ENCODE assay signal across 19 mouse cellular contexts in genomic region chr6:37621364-37622029, GRCm38 (mm10).
DNase-seq lines count a peak whose midpoint lies in the region; ATAC-seq and TF ChIP-seq lines count a peak whose summit lies in the region.
"Had no signal": no experiment of that assay in that cellular context is flagged by ENCODE, and none has a peak within 500 bp of the region (broad histone marks: within the 10 kb centered on the region; RNA-seq: fewer than 3 reads in every experiment).

No protein-coding gene starts in this region.

- in situ Hi-C loops in ES-E14 (cut with MboI; ENCODE audit: low sequenced_read_pairs in 2 of 2, unreplicated experiment in 2 of 2): no loop called here

- H3K4me1 ChIP-seq in intestine, embryonic 14.5 days (replicated peaks; ENCODE audit: control insufficient read depth, insufficient read depth, low read length): peaks cover 6% of the 10 kb centered on the region; the same call in 1 of the 2 replicates
- H3K4me1 ChIP-seq in intestine, postnatal 0 days (replicated peaks; ENCODE audit: control insufficient read depth, insufficient read depth, low read length): no peaks in the 10 kb centered on the region
- peaks cover 4 to 6% of the 10 kb centered on the region in 2 experiments; a peak in 3 of 4 replicates for H3K4me1 ChIP-seq in ES-E14 (ENCODE audit: control insufficient read depth in 2 of 2, insufficient read depth in 2 of 2, low read length in 2 of 2, poor library complexity in 1 of 2)
- peaks cover 19% of the 10 kb centered on the region for H3K4me1 ChIP-seq in limb, embryonic 10.5 days

- H3K27me3 ChIP-seq in intestine, embryonic 14.5 days (replicated peaks; ENCODE audit: control insufficient read depth, insufficient read depth, low read length): no peaks in the 10 kb centered on the region
- H3K27me3 ChIP-seq in intestine, postnatal 0 days (replicated peaks; ENCODE audit: control insufficient read depth, insufficient read depth, low read length): no peaks in the 10 kb centered on the region
- no peaks in the 10 kb centered on the region for H3K27me3 ChIP-seq in limb, embryonic 10.5 days (ENCODE audit: low read depth, poor library complexity, severe bottlenecking)
- H3K27me3 ChIP-seq: forebrain, embryonic 12.5 days; liver, embryonic 12.5 days had no signal

- TF ChIP-seq CTCF in intestine, postnatal 0 days (IDR thresholded peaks at IDR 0.05; ENCODE audit: low read depth): no peak
- TF ChIP-seq CTCF in layer of hippocampus, adult 2 months (conservative IDR thresholded peaks at IDR 0.05): no peak

- no peak overlapping the region for H3K27ac ChIP-seq in intestine, embryonic 14.5 days (ENCODE audit: low read depth)
- H3K27ac ChIP-seq in intestine, postnatal 0 days (ENCODE audit: low read depth, low read length): no peak overlapping the region
- peak overlapping the region; percentile 56; the same call in 1 of the 2 replicates for H3K27ac ChIP-seq in ES-E14 (ENCODE audit: insufficient read depth, low read depth, low read length, poor library complexity, severe bottlenecking)
- H3K27ac ChIP-seq in limb, embryonic 10.5 days: peak overlapping the region; percentile 25; the same call in 1 of the 2 replicates
- H3K27ac ChIP-seq in layer of hippocampus, adult 2 months: no peak overlapping the region
- H3K27ac ChIP-seq: forebrain, embryonic 12.5 days; heart, adult 2 months; kidney, postnatal 0 days; liver, embryonic 12.5 days had no signal

- H3K4me2 ChIP-seq in intestine, embryonic 14.5 days (ENCODE audit: low read length): no peak overlapping the region
- H3K4me2 ChIP-seq in intestine, postnatal 0 days (replicated peaks; ENCODE audit: low read depth): no peak overlapping the region
- H3K4me2 ChIP-seq: forebrain, embryonic 12.5 days; liver, embryonic 12.5 days had no signal

- no peaks in the 10 kb centered on the region for H3K9me3 ChIP-seq in intestine, embryonic 14.5 days (ENCODE audit: control insufficient read depth, low read length)
- H3K9me3 ChIP-seq in intestine, postnatal 0 days (ENCODE audit: control insufficient read depth): no peaks in the 10 kb centered on the region
- H3K9me3 ChIP-seq in ES-E14 (ENCODE audit: control insufficient read depth, insufficient read depth, low read depth, low read length): no peaks in the 10 kb centered on the region
- no peaks in the 10 kb centered on the region for H3K9me3 ChIP-seq in limb, embryonic 10.5 days (replicated peaks)
- H3K9me3 ChIP-seq: forebrain, embryonic 12.5 days; liver, embryonic 12.5 days had no signal

- 52% methylated on average over 7 of the region's 7 CpGs for WGBS in intestine, embryonic 14.5 days
- WGBS in intestine, postnatal 0 days: 58% methylated on average over 7 of the region's 7 CpGs
- 67% methylated on average over 7 of the region's 7 CpGs for WGBS in limb, embryonic 10.5 days

- ATAC-seq in intestine, embryonic 14.5 days (replicated peaks; ENCODE audit: low FRiP score, low TSS enrichment, low read depth): no peak
- no peak for ATAC-seq in intestine, postnatal 0 days
- ATAC-seq: activated CD4-positive, CD25-positive, alpha-beta regulatory T cell, adult 4 months; liver, embryonic 12.5 days; lung, postnatal 0 days had no signal

- no peaks in the 10 kb centered on the region for H3K36me3 ChIP-seq in intestine, embryonic 14.5 days (ENCODE audit: control insufficient read depth, insufficient read depth, low read length)
- H3K36me3 ChIP-seq in intestine, postnatal 0 days (ENCODE audit: control insufficient read depth, insufficient read depth): no peaks in the 10 kb centered on the region
- no peaks in the 10 kb centered on the region for H3K36me3 ChIP-seq in ES-E14 (ENCODE audit: control insufficient read depth, insufficient read depth, low read length, poor library complexity, severe bottlenecking)
- H3K36me3 ChIP-seq in limb, embryonic 10.5 days: no peaks in the 10 kb centered on the region
- H3K36me3 ChIP-seq: forebrain, embryonic 12.5 days; liver, embryonic 12.5 days had no signal

- DNase-seq in intestine, embryonic 14.5 days (ENCODE audit: low spot score): peak; percentile 38
- DNase-seq in 3T3-L1 (ENCODE audit: low read depth, low spot score): peak; percentile 32
- no peak for DNase-seq in ES-E14 (ENCODE audit: low read depth, low spot score)
- DNase-seq in limb, embryonic 10.5 days (ENCODE audit: low spot score): no peak
- no peak for DNase-seq in embryo, embryonic 9.5 days (ENCODE audit: extremely low spot score)
- DNase-seq in layer of hippocampus, adult 2 months (ENCODE audit: low spot score in 2 of 2): no peak
- no peak for DNase-seq in left cerebral cortex, adult 11 months (ENCODE audit: low spot score)
- DNase-seq: adrenal gland, postnatal 36 days; cerebellum, adult 9-11 months; heart, adult 2 months; heart, postnatal 14 days; layer of hippocampus, adult 9-11 months; thymus, adult 2 months had no signal

- H3K9ac ChIP-seq in intestine, embryonic 14.5 days (ENCODE audit: low read length): no peak overlapping the region
- H3K9ac ChIP-seq in intestine, postnatal 0 days (ENCODE audit: low read depth, low read length): no peak overlapping the region
- H3K9ac ChIP-seq in ES-E14 (ENCODE audit: insufficient read depth, low read depth, low read length, poor library complexity, severe bottlenecking): no peak overlapping the region
- H3K9ac ChIP-seq: forebrain, embryonic 12.5 days; liver, embryonic 12.5 days had no signal

- H3K4me3 ChIP-seq in intestine, embryonic 14.5 days (ENCODE audit: low read depth, low read length): no peak overlapping the region
- no peak overlapping the region for H3K4me3 ChIP-seq in intestine, postnatal 0 days (ENCODE audit: low read depth, low read length)
- no peak overlapping the region for H3K4me3 ChIP-seq in ES-E14 (ENCODE audit: insufficient read depth in 1 of 2, low read depth in 1 of 2, low read length in 2 of 2, poor library complexity in 1 of 2, severe bottlenecking in 1 of 2)
- H3K4me3 ChIP-seq in limb, embryonic 10.5 days: no peak overlapping the region
- no peak overlapping the region for H3K4me3 ChIP-seq in layer of hippocampus, adult 2 months
- H3K4me3 ChIP-seq: forebrain, embryonic 12.5 days; heart, adult 2 months; liver, embryonic 12.5 days had no signal

TF ChIP-seq in ES-E14, 5 proteins besides CTCF, POLR2A, EP300 and RAD21:
- no peak for TF ChIP-seq HCFC1 (IDR thresholded peaks at IDR 0.05; ENCODE audit: borderline replicate concordance, insufficient read depth, low read length)

Comparison
In these comparisons a context has a peak if more than half of its experiments do, and no peak if none do; other contexts are left out.
1. DNase-seq: peak in intestine, embryonic 14.5 days (single experiment) and 3T3-L1 (single experiment); none in ES-E14 (single experiment), limb, embryonic 10.5 days (single experiment), embryo, embryonic 9.5 days (single experiment), layer of hippocampus, adult 2 months (0 of 2) and left cerebral cortex, adult 11 months (single experiment).
2. H3K27ac ChIP-seq: peak in ES-E14 (single experiment) and limb, embryonic 10.5 days (single experiment); none in intestine, embryonic 14.5 days (single experiment), intestine, postnatal 0 days (single experiment) and layer of hippocampus, adult 2 months (single experiment).